Mouse (Mus musculus) MN1 (cell line): ENCODE results near the gene Ccr7.
A peak's percentile ranks its signal among the peaks of the same experiment; 100 is the strongest.

Experiments used
- DNase-seq: peaks from one replicate; pipeline ENCODE4 v3.0.0-alpha.2; 2016; ENCODE audit warnings: low spot score

Ccr7 gene

DNA sequence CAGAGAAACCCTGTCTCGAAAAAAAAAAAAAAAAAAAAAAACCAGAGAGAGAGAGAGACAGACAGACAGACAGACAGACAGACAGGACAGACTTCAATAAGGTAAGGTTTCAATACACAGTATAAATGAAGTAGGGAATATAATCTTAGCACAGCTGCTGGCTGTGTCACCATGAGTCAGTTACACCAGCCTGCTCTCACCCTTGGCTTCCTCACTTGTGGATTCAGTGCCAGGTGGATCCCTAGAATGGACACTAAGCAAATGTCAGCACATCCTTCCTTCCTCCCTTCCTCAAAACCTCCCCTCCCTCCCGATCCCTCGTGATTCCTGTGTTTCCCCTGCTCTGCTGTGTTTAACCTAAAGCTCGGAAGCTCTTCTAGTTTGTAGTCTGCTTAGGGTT, 17.5 kb downstream of the Ccr7 start:
- no peak for DNase-seq

DNA sequence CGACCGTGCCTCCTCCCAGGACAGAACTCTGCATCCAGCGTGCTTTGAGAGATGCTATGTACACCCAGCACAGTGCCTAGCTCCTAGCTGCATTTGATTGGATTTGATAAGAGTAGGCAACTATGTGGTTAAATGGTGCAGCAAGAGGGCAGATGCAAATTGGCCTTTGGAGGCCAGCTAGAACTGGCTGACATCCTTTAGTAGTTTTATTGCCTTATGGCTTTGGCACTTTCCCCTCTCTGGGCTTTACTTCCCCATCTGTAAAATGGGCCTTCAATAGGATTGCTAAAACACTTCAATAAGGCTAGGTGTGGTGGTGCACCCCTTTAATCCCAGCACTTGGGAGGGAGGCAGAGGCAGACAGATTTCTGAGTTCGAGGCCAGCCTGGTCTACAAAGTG, 17.9 kb downstream of the Ccr7 start:
- DNase-seq, result no peak

DNA sequence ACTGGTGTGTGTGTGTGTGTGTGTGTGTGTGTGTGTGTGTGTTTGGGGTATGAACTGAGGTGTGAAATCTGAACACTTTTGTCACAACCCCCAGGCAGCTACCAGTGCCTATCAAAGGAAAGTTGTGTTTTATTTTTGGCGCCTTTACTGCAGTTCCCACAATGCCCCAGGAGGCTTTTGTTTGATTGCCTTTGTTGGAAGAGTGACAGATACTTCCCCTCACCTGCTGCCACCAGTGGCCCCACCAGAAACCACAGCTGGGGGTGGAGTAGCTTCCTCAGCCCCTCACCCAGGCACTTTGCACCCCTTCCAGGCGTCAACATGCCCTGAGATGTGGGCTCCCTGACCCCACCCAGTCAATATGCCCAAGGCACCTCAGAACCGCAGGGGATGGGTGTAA, 18.5 kb downstream of the Ccr7 start:
- DNase-seq, result no peak

DNA sequence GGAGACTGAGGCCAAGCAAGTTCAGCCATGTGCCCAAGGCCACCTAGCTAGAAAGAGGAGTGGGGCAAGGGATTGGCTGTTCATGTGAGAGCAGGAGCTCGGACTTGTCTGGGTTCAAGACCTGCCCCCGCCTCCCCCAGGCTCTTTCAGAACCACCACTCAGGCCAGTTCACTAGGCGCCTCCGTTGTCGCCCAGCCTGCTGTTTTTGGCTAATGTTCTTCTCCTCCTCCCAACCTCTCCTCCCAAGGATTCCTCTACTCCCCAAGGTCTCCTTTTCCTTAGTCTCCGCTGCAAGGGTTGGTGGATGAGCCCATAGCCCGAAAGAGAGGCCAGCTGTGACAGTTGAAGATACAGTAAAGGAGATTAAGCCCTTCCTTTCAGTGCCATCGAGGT, 19.8 kb downstream of the Ccr7 start:
- no peak for DNase-seq

DNA sequence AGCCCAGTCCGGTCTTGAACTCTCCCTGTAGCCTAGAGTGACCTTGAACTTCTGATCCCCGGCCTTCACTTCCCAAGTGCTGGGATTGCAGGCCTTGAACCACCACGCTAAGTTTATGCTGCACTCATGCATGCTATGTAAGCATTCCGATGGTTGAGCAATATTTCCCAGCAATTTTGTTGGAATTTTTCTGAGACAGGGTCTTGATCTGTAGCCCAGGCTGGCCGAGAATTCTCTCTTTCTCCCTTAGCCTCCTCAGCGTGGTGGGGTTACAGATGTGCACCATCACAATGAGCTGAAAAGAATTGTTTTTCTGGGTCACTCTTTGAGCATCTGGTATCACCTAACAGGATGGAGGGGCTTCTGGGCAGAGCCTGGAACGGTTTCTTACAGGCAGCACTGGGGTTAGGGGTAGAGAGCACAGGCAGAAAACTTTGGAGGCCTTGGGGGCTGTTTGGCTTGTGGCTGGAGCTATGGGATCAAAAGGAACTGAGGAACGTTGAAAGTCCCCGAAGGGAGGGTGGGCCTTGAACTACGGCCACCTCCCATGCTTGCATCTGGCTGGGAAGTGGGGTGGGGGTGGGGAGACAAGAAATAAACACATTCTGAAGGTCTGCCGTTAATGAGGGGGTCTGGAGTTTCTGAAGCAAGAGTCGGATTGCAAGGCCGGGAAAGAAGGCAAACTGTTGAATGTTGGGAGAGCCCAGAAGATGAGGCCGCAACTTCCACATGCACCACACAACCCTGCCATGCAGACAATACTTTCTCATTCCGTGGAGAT, 20.4 kb downstream of the Ccr7 start:
- DNase-seq, result no peak

DNA sequence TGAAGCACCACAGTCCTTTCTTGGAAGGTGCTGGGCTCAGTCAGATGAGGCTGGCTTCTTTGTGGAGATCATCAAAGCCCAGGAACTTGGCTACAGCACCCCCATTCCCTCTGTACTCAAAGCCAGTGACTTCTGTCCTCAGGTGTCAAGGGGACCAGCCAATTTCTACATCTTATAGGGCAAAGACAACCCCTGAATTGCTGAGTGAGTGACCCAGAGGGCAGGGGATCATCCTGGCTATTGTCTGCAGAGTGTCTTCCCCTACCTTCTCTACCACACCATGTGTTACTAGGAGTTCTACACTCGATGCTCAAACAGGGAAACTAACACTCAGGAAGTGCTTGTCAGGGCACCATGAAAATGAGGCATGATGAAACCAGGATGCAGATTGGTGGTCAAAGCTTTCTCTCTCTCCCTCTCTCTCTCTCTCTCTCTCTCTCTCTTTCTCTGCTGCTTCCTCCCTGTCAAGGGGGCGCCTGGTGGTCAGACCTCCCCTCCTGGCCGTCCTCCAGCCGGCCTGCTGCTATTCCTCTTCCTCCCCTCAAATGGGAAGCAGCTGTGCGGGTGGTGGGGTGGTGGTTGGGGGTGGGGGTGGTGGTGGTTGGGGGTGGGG, 21.5 kb downstream of the Ccr7 start:
- DNase-seq, result peak; percentile 29

DNA sequence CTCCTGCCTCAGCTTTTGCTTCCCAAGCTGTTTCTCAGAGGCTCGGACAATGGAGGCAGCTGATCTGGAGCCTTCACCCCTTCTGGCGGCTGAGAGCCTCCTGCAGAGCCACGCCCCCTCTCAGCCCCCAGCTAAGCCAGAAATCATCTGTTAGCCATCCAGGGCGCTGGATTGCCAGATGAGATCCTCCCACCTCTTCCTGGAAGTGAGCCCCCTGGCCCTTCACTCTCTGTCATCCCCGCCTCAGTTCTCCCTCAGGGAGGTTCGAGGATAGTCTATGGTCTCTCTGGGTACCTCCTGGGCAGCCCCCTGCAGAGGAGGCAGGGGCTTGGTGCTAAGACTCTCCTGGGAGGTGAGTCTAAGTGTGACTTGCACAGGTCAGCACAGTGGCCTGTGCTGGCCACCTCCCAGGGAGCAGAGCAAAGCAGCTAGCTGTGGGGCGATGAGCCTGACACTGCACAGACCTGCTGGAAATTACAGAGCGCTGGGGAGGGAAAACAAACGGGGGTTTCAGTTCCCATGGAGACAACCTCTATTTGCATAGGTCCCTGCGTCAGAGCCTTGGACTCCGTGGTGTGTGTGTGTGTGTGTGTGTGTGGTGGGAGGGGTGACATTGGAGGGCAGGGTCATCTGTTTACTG, 22.7 kb downstream of the Ccr7 start:
- DNase-seq, result peak; percentile 84

DNA sequence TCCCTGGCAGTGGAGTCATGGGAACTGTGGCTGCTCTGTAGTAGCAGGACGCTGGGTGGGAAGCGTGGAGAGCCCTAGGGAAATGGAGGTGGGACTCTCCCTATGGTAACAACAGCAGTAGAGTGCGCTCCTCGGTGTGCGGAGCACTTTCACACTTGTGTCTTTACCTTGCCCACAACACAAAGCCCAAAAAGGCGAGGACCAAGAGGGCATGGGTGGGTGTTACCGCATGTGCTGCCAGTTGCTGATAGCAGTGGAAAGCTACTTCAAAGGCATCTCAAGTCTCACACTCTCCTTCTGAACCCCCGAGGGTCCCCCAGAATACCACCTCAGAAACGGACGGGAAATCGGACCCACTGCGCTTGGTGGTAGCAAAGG, 23.4 kb downstream of the Ccr7 start:
- no peak for DNase-seq

DNA sequence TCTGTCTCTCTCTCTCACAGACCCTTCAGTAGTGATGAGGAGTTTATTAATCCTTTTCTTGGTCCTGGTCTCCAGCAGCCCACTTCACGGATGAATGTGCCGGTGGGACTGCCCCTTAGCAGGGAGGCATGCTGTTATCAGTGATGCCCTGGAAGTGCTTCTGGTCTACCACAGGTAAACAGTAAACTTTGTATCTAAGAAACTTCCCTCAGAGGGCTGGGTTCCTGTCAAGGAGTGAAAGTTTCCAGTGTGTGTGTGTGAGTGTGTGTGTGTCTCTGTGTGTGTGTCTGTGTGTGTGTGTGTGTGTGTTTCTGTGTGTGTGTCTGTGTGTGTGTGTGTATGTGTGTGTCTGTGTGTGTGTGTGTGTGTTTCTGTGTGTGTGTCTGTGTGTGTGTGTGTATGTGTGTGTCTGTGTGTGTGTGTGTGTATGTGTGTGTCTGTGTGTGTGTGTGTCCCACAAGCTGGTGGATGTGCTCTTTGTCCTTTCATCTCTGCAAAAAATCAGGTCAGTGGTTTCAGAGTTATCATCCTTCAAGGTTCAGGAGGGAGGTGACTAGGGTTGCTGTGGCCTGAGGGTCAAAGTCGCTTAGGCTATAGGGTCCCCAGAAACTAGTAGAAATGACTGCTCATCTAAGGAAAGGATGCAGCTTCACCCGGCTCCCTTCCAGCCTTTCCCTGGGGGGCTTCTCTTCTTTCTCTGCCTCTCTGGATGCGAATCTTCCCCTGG, 24.0 kb downstream of the Ccr7 start:
- DNase-seq, result no peak

DNA sequence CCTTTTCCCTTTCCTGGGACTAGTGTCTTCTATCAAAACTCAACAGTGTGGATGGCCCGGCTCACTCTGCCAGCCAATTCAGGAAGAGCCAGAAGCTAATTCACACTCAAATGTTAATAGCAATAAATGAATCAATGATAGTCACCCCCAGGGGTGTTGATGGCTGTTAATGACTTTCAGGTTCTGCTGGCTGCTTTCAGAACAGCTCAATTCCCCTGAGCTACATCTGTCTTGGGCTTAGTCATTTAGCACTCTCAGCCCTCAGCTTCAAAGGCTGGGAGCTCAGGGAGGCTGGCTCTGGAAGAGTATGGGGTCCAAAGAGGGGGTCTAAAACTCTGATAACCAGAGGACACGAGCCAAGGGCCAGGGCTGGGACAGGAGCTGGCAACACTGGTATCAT, 25.6 kb downstream of the Ccr7 start:
- DNase-seq, result no peak

DNA sequence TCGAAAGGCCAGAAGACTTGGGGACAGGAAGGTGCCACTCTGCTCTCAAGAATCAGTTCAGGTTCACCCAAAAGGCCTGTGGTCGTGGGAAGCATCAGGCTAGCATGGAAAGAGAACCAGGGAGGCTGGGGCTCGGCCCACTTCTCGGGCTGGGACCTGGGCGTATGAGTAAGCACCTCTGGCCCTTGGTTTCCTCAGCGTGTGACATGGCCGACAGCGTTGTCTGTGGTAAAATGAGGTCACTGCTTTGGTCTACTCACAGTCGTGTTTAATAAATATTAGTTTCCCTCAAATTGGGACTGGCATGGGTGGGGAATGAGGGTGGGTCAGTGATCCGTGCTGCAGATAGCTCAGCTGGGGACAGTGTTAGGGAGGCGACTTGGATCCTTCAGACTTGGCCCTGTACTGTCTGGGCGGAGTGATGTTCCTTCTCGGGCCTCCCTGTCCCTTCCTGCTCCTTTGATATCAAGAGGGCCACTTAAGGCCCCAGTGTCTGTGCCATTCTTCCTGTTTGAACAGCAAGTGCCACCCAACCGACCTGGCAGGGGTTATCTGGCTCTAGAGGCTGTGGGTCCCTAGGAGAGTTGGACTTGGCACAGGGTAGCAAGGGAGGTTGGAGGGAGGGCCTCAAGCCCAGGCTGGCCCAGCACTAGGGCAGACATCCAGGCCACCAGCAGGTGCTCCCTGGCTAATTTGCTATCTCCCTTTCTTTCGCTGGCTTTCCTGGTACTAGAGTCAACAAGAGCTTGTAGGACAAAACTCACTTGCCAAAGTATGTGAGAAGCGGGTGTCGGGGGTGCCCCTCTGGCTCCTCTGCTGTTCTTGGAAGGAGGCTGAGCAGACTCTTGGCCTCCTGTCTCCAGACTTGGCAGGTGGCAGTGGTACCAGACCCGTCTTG, 26.8 kb downstream of the Ccr7 start:
- peak; percentile 39 for DNase-seq

DNA sequence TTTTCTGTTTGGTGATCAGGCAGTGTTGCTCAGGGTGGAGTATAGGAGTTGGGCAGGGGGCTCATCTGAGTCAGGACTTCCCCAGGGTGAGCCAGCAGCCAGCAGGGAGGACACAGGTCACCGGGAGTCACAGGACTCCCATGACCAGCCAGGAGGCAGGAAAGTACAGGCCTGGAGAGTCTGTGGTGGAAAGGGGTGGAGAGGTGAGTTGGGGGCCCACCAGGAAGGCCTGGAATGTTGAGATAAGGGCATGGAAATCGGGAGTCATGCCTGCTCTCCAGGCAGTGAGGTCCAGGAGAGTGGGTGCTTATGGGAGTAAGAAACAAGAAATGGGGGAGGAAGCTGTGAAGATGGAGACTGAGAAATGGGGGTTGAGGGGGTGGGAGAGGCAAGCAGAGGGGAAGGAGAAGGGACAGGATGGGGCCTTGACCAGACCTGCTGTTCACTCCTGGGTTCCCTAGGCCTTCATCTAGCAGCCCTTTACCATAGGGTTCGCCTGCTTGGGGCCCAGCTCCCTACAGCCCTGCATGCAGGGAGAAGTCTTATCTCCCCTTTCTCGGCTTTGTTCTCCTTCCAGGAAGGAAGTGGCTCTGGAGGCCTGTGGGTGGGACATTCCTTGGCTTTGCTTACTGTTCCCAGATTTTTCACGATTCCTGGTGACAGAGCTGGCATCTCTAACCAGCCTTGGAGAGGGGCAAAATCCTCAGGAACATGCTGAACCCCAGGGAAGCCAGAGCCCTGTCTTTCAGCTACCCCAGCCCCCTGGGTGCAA, 28.2 kb downstream of the Ccr7 start:
- DNase-seq, result no peak

DNA sequence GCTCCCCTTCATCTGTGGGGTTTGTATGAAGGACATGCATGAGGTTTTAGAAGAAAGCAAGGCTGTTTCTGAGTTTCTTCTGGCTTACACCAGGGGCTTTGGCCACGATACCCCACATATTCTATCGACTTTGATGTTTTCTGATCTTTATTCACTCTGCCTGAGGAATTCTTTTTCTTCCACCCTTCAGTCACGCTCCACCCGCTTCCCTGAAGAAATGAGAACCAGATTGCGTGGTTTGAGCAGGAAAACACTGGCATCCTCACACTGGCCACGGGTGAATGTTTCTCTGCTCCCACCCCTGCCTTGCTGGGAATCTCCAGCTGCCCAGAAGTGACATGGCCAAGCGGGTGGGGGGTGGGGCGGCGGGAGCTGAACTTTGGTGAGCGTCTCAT, 30.2 kb downstream of the Ccr7 start:
- no peak for DNase-seq

DNA sequence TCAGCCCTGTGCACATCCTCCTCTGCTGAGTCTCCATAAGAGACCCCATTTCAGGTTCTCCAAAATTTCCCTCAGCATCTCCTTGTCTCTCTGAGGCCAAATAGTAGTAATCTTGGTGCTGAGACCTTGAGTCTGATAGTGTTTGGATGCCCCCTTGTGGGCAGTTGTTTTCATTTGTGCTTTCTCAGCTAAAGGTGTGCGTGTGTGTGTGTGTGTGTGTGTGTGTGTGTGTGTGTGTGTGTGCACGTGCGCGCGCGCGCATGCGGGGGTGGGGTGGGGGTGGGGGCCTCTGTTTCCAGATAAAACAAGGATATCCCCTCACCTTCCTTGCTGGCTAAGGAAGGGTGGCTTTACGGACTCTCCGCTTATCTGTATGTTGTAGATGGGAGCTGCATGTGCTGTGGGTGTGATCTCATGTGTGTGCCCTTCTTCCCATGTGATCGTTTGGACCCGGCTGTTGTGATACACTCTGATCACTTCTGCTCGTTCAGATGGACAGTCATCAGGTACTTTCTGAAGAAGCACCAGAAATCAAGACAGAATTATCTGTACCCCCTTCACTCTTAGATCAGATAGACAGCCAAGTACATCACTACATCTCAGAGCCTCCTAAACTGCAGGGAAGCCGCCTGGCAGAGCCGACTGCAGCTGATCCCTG, 30.8 kb downstream of the Ccr7 start:
- DNase-seq, result peak; percentile 40

DNA sequence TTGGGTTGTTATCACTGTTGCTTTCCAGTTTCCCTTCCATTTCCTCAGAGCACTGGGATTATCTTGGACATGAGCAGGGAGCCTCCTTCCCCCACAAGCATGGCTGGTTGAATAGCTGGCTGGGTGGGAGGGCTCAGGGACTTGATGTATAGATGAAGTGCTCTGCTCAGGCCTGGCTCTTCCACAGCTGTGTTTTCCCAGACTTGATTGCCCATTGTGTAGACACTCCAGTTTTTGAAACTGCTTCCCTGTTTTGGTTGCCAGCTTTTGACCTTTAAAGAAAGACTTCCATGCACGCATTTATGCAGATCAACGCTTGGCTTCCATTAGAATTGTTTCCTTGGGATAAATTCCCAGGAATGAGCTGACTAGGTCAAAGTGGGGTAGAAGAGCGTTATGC, 32.2 kb downstream of the Ccr7 start:
- DNase-seq, result no peak

DNA sequence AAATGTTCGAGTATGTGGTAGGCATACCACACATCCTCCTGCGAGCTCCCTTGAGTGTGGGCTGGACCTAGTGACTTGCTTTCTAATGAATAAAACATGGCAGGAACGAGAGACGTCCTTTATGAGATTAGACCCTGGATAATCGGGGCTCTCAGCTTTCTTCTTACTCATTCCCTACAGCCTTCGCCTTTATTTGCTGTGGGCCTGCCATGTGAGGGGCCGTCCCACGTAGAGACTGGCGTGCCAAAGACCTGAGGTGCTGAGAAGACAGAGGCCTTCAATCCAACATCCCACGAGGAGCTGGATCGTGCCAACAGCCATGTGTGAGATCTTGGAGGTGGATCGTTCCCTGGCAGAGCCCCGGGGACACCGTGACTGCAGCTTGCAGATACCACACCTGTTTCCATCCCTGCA, 33.7 kb downstream of the Ccr7 start:
- no peak for DNase-seq

DNA sequence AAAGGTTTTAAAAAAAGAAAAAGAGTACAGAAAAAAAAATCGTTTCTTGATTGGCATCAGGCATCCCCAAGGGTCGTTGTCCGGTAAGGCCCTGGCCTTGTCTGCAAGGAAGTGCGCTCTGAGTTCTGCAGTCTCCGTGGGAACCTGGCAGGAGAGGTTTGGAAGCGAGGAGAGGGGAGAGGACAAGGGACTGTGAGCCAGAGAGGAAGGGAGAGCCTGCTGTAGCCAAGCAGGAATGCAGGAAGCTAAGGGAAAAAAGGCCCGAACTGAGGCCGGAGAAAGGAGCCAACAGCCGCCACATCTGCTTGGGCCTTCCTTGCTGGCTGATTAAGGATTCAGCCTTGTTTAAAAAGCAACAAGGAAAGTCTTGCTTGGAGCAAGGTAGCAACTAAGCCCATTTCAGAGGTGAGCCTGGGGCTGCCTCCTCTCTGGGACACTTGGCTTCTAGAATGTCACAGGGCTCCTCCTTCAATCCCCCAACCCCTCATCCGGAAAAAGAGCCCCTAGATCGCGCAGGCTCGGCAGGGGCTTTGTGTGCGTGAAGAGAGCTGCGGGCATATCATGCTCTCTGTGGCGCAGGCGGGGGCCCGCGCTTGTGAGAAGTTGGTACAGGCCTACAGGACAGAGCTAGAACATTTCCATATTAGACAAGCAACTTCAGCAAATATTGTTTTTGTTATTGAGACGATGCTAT, 34.2 kb downstream of the Ccr7 start:
- DNase-seq, result no peak

DNA sequence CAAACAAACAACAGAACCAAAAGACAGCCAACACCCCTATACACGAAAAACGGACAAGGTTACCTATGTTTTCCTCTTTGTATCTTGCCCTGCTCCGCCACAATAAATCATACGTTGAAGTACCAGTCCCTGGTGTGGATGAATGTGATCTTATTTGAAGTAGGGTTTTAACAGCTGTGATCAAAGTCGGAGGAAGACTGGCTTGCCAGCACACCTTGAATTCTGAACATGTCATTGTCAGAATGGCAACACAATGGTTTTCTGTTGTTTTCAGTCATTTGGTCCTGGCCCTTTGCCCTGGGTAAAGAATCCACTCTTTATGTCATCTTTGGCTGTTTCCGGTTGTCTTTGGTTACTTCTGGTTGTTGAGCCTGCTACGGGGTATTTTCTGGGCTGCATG, 35.9 kb downstream of the Ccr7 start:
- DNase-seq, result no peak

DNA sequence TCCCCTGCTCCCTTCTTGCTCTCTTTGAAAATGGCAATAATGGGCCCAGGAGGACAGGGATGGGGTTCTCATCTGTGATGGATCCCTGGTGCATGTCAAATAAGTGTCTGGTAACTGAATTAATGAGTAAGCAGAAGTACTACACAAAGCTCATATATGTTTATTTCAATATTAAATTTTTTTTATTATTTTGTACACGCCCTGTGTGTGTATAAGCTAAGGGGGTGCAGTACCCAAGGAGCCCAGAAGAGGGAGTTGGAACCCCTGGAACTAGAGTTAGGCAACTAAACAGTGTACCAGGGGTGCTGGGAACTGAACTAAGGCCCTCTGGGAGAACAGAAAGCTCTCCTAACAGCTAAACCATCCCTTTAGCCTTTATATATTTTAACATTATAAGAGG, 36.5 kb downstream of the Ccr7 start:
- no peak for DNase-seq

DNA sequence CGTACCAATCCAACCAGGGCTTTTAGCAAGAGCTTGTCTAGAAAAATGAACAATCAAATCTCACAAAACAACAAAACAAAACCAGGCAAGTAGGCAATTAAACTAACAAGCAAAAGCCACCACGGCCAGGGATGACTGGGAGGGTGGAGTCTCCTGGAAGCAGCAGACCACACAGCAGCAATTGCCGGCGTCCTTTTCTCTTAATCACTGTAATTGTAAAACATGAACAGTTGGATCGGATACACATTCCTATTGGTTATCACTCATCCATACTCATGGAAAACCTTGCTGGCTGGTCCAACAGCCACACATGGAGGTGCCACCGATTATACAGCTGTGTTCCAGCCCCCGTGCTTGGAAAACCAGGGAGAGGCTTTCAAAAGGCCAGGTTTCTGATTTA, 37.0 kb downstream of the Ccr7 start:
- no peak for DNase-seq
